Mouse (Mus musculus) layer of hippocampus, adult 2 months (tissue): ENCODE measurements around the gene Tnfrsf8. TPM values are rescaled to one million over a fixed set of nuclear protein-coding genes. Genes with fewer than 3 reads are reported as not detected.

ENCODE experiments used
- DNase-seq, 2 experiments: peaks; one replicate each; pipeline ENCODE4 v3.0.0; 2022; ENCODE audit warnings: low spot score in 2 of 2
- H3K27ac ChIP-seq: fragments of 200-600 bp; 2 replicates; pipeline ENCODE4 v1.8.1; 2022
- H3K4me3 ChIP-seq: fragments of 200-600 bp; 2 replicates; pipeline ENCODE4 v1.8.1; 2022; ENCODE audit warnings: mild to moderate bottlenecking
- CTCF ChIP-seq: fragments of 200-600 bp; conservative IDR thresholded peaks from 2 replicates; pipeline ENCODE4 v1.8.1; 2022; ENCODE audit warnings: antibody characterized with exemption, mild to moderate bottlenecking, moderate library complexity
- total RNA-seq, 2 experiments: library from RNA; stranded (reverse); gene quantifications; 2 replicates each; pipeline ENCODE4 v1.2.3; 2021

The Tnfrsf8 gene
- total RNA-seq, 2 experiments from 2014 or later = 0.52 to 0.69 TPM

- TF ChIP-seq CTCF = no peak
- peak in 1 of 2 experiments; percentile 28 for DNase-seq
- Histone ChIP-seq H3K27ac (no peak overlapping the region), H3K4me3 (no peak overlapping the region)
These were observed 63.4 kb downstream of the Tnfrsf8 start for GRCm38 (mm10) chr4:145251546-145251945.

DNA sequence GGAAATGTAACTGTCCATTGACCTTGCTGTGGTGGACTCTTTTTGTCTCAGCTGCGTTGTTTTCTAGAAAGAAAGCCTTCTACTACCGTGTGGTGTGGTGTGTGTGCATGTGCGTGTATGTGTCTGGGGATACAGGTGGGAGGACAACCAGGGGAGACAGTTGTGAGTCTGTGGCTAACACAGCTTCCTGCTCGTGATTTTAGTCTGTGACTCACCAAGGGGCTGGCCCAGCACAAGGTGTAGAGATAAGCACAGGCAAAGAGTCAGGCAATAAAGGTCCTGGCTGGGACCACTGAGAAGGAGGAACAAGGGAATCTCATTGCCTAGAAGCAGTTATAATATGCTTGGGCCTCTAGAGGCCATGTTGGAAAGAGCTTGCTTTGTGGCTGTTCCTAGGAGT, 65.0 kb downstream of the Tnfrsf8 start:
- no peak for TF ChIP-seq CTCF
- no peak overlapping the region for H3K27ac ChIP-seq
- DNase-seq = no peak
- H3K4me3 ChIP-seq = no peak overlapping the region

DNA sequence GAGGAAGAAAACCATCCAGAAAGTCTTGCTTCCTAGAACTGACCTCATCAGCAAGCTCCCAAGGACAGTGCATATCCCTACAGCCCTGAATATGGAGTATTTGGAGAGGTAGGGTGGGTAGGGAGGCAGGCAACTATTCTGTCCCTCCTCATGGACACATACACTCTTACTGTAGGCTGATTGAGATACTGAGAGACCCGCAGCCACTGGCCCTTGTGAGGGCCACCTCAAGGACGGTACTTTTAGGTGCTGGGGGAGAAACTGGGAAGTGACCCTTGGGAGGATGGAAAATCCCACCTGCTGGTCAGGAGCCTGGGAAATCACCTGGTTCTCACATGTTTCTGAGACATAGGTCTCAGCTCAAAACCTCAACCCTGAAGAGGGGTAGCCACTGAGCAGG, 67.4 kb downstream of the Tnfrsf8 start:
- DNase-seq = no peak
- H3K27ac ChIP-seq = no peak overlapping the region
- TF ChIP-seq CTCF = no peak
- H3K4me3 ChIP-seq = no peak overlapping the region

- H3K4me3 ChIP-seq = peak within 1 kb of the TSS; percentile 58
- no peak for DNase-seq
- no peak for TF ChIP-seq CTCF
- peak within 1 kb of the TSS; percentile 71 for H3K27ac ChIP-seq
These were observed 68.6 kb downstream of the Tnfrsf8 start, which contains the start of gene Tnfrsf1b for GRCm38 (mm10) chr4:145246173-145247011. Tnfrsf1b (minus strand) TSS chr4:145246870.

DNA sequence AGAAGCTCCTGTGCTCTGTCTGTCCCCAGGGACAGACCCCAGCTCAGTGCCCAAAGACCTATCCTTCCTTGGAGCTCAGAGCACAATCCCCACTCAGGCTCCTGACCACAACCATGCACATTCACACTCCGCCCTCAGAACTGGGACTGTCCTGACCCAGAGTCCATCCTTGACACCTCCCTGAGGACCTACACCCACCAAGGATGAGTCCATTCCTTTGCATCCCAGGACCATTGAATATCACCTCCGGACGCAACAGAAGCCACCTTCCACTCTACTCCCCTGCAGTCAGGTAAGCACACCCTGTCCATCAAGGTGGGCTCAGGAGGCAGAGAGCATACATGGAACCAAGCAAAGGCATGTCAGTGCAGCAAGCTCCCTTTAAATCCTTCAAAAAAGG, 69.4 kb downstream of the Tnfrsf8 start:
- peak overlapping the region; percentile 58; the same call in 1 of the 2 replicates for H3K4me3 ChIP-seq

GRCm38 (mm10) chr4:145244676-145245075, 70.3 kb downstream of the Tnfrsf8 start:
- DNase-seq = no peak
- H3K4me3 ChIP-seq = no peak overlapping the region
- H3K27ac ChIP-seq = no peak overlapping the region
- TF ChIP-seq CTCF = no peak

More for the DNA sequence above, 69.4 kb downstream of the Tnfrsf8 start:
- DNase-seq = no peak
- TF ChIP-seq CTCF = no peak
- no peak overlapping the region for H3K27ac ChIP-seq

- H3K27ac ChIP-seq = no peak overlapping the region
- no peak for DNase-seq
- H3K4me3 ChIP-seq = no peak overlapping the region
- TF ChIP-seq CTCF = no peak
These were observed 72.1 kb downstream of the Tnfrsf8 start for GRCm38 (mm10) chr4:145242719-145243350.

- no peak overlapping the region for H3K27ac ChIP-seq
- no peak for DNase-seq
- TF ChIP-seq CTCF = no peak
- no peak overlapping the region for H3K4me3 ChIP-seq
These were observed 74.2 kb downstream of the Tnfrsf8 start for GRCm38 (mm10) chr4:145240723-145241231.

DNA sequence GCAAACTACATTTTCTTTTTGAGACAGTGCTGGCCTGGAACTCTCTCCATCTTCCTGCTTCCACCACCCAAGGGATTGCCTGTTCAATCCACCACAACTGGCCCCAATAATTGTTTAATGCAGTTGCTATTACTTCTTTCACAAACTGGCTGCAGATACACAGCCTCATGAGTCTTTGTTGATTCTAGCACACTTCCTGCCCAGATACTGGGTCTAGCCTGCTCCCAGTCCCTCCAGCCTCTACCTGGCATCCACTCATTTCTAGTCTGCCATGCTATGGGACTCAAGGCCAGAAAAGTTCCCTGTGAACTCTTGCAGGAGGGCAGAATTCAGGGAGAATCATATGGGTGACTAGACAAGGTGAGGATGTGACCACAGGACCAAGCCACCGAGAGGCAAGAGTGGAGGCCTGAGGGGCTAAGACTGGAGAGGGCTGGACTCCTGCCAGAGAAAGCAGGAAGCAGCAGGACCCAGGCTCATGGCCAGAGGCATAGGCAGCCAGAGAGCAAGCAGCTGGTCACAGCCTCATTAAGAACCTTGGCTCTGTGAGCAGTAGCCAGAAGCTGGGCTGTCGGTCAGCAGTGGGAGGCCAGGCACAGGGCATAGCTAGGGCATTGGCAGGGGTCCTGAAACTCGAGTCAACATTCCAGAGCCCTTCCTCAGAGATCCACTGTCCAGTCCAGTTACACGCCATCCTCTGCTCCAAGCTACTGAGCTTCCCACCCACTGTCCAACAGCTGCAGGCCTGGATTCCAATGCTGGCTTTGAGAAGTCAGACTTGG, 75.7 kb downstream of the Tnfrsf8 start:
- H3K27ac ChIP-seq = peak overlapping the region; percentile 18; the same call in 1 of the 2 replicates
- no peak overlapping the region for H3K4me3 ChIP-seq
- TF ChIP-seq CTCF = no peak
- DNase-seq = peak; percentile 15 to 38

DNA sequence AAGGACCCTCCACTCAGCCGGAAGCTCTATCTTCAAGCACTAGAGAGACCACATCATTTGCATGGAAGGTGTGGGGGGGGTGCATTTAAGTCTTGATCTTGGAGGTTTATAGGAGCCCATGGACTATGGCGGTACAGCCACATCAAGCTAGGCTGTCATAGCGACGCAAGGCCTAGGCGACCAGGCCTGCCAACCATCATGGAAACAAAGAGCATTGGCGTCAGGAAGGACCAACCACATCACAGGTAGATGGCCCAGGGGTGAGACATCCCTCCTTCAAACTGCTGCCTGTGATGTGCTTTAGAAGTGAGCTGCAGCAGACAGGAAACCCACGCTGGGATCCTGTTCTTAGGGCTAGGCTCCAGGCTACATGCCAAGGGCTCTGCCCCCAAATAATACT, 78.9 kb downstream of the Tnfrsf8 start:
- no peak for DNase-seq
- Histone ChIP-seq H3K27ac (no peak overlapping the region), H3K4me3 (no peak overlapping the region)
- no peak for TF ChIP-seq CTCF

DNA sequence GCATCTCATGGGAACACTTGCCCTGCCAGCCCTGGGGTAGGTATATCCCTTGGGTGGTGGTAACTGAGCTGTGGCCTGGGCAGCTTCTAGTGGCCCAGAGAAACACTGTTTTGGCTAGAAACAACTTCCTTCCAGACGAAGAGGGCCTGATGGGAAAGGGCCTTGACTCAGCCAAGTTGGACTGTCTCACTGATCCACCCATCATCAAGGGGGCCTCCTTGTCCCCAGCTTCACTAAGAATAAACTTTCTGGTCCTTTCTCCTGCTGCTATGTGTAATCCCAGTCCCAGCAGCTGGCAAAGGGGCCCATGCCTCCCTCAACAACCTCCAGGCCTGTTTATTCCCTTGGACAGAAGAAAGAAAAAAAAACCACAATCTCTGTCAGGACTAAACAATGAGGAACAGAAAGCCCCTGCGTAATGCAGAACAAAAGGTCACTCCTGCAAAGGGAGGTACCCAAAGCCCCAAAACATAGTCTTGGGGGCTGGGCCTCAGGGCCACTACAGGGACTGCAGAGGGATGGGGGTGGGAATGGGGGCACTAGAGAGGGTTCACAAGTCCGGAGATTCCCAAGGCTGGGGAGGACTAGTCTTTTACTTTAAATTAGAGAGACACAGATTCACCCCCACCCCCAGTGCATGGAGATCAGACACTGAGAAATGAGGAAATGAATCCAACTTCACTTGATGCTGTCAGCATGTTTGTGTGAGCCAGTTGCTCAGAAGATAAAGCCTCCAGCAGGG, 81.3 kb downstream of the Tnfrsf8 start:
- Histone ChIP-seq H3K27ac (peak overlapping the region; percentile 37), H3K4me3 (no peak overlapping the region)
- DNase-seq = no peak
- no peak for TF ChIP-seq CTCF

DNA sequence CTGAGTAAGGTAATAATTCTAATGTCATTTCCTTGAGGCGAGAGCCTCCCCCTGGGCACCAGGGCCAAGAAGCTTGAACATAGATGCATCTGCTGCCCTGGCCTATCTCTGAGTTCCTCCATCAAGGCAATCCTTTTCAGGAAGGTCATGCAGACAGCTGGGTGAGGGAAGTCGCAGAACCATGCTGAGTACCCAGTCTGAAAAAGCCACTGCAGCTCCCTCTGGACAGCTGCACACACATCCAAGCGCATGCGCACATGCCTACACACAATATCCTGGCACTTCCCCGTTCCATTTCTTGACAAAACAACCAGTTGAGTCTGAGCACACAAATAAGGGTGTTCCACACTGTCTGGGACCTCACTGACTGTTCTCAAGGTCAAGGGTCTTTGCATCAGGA, 83.2 kb downstream of the Tnfrsf8 start:
- no peak overlapping the region for H3K27ac ChIP-seq
- TF ChIP-seq CTCF = no peak

More for the DNA sequence above, 83.2 kb downstream of the Tnfrsf8 start:
- no peak for DNase-seq
- no peak overlapping the region for H3K4me3 ChIP-seq
